Mouse (Mus musculus) cortical plate, adult 2 months (tissue): ENCODE measurements around the gene Sugct. TPM values are rescaled to one million over a fixed set of nuclear protein-coding genes. Genes with fewer than 3 reads are reported as not detected.

Experiments
- H3K27ac ChIP-seq: fragments of 200-500 bp; 2 replicates; pipeline ENCODE4 v1.5.1; 2012; ENCODE audit warnings: low read length, control low read depth, inconsistent platforms; ENCODE audit not compliant: insufficient read depth
- H3K4me1 ChIP-seq: fragments of 200-500 bp; 2 replicates; pipeline ENCODE4 v1.6.1; 2011; ENCODE audit warnings: low read length; ENCODE audit not compliant: control insufficient read depth, insufficient read depth
- H3K4me3 ChIP-seq: fragments of 200-500 bp; 2 replicates; pipeline ENCODE4 v1.5.1; 2011; ENCODE audit warnings: mild to moderate bottlenecking, low read length, control low read depth; ENCODE audit not compliant: insufficient read depth
- CTCF ChIP-seq: fragments of 200-500 bp; IDR thresholded peaks from 2 replicates; pipeline ENCODE4 v1.5.1; 2011; ENCODE audit warnings: mild to moderate bottlenecking, control low read depth, low read length; ENCODE audit not compliant: insufficient read depth; ENCODE audit errors: extremely low read depth
- POLR2A ChIP-seq: fragments of 200-500 bp; IDR thresholded peaks from 2 replicates; pipeline ENCODE4 v1.6.1; 2011; ENCODE audit warnings: mild to moderate bottlenecking, low read length, control low read depth; ENCODE audit not compliant: insufficient read depth; ENCODE audit errors: extremely low read depth
- polyA plus RNA-seq: library from polyadenylated mRNA; depleted of rRNA; stranded (reverse); fragments of >200 nt; gene quantifications from 2 replicates; pipeline ENCODE4 v1.2.3, GENCODE M21; 2012

The Sugct gene
- polyA plus RNA-seq, 1 experiment = 4.3 TPM

- Histone ChIP-seq H3K4me3 (no peak overlapping the region), H3K27ac (no peak overlapping the region), H3K4me1 (no peaks in the 10 kb centered on the region)
- TF ChIP-seq POLR2A (no peak), CTCF (no peak)
Observed at GRCm38 (mm10) chr13:16937422-16938202, 757.7 kb downstream of the Sugct start.

GRCm38 (mm10) chr13:16935029-16935428, 760.3 kb downstream of the Sugct start:
- Histone ChIP-seq H3K27ac (no peak overlapping the region), H3K4me1 (no peaks in the 10 kb centered on the region), H3K4me3 (no peak overlapping the region)
- TF ChIP-seq POLR2A (no peak), CTCF (no peak)

- H3K4me1 ChIP-seq = no peaks in the 10 kb centered on the region
- no peak overlapping the region for H3K27ac ChIP-seq
- H3K4me3 ChIP-seq = no peak overlapping the region
- TF ChIP-seq CTCF (no peak), POLR2A (no peak)
Observed at GRCm38 (mm10) chr13:16933600-16933999, 761.8 kb downstream of the Sugct start.

- Histone ChIP-seq H3K27ac (no peak overlapping the region), H3K4me1 (no peaks in the 10 kb centered on the region), H3K4me3 (no peak overlapping the region)
- TF ChIP-seq POLR2A (no peak), CTCF (0 out of 2 replicates have a peak, but pooled peaks have one; percentile 11)
Observed at GRCm38 (mm10) chr13:16921305-16921704, 774.0 kb downstream of the Sugct start.

- TF ChIP-seq POLR2A (no peak), CTCF (no peak)
- Histone ChIP-seq H3K4me1 (no peaks in the 10 kb centered on the region), H3K27ac (no peak overlapping the region), H3K4me3 (no peak overlapping the region)
Observed at GRCm38 (mm10) chr13:16915697-16916096, 779.7 kb downstream of the Sugct start.

- Histone ChIP-seq H3K27ac (no peak overlapping the region), H3K4me3 (no peak overlapping the region), H3K4me1 (no peaks in the 10 kb centered on the region)
- no peak for TF ChIP-seq CTCF
- no peak for TF ChIP-seq POLR2A
Observed at GRCm38 (mm10) chr13:16912214-16912613, 783.1 kb downstream of the Sugct start.

GRCm38 (mm10) chr13:16906974-16907373, 788.4 kb downstream of the Sugct start:
- TF ChIP-seq CTCF (no peak), POLR2A (no peak)
- no peak overlapping the region for H3K4me3 ChIP-seq

GRCm38 (mm10) chr13:16901424-16901823, 793.9 kb downstream of the Sugct start:
- H3K4me3 ChIP-seq = no peak overlapping the region
- no peaks in the 10 kb centered on the region for H3K4me1 ChIP-seq
- TF ChIP-seq CTCF (no peak), POLR2A (no peak)
- H3K27ac ChIP-seq = no peak overlapping the region

More at GRCm38 (mm10) chr13:16906974-16907373, 788.4 kb downstream of the Sugct start:
- Histone ChIP-seq H3K4me1 (no peaks in the 10 kb centered on the region), H3K27ac (no peak overlapping the region)

GRCm38 (mm10) chr13:16898084-16898792, 797.1 kb downstream of the Sugct start:
- no peak for TF ChIP-seq CTCF
- TF ChIP-seq POLR2A = no peak
- H3K27ac ChIP-seq = no peak overlapping the region
- no peaks in the 10 kb centered on the region for H3K4me1 ChIP-seq
- no peak overlapping the region for H3K4me3 ChIP-seq
